Mouse (Mus musculus) CH12.LX (cell line): ENCODE measurements around the gene Fam193a. TPM values are rescaled to one million over a fixed set of nuclear protein-coding genes. Genes with fewer than 3 reads are reported as not detected.

Experiments used
- DNase-seq: peaks from one replicate; pipeline ENCODE4 v3.0.0-alpha.2; 2013; ENCODE audit errors: extremely low read depth
- H3K27ac ChIP-seq: 2 replicates; pipeline ENCODE4 v1.5.1; 2012; ENCODE audit warnings: low read depth, mild to moderate bottlenecking, control low read depth, moderate library complexity; ENCODE audit not compliant: insufficient read depth
- H3K27me3 ChIP-seq: replicated peaks from 2 replicates; pipeline ENCODE3; 2012; ENCODE audit warnings: inconsistent platforms
- H3K36me3 ChIP-seq, 2 experiments: replicated peaks in 1 of 2; 2 replicates each; pipeline versions ENCODE3 to v1.6.1; 2012; ENCODE audit warnings: inconsistent platforms in 1 of 2, low read length in 1 of 2, mild to moderate bottlenecking in 1 of 2, mixed read lengths in 1 of 2, moderate library complexity in 1 of 2; ENCODE audit not compliant: control insufficient read depth in 1 of 2, insufficient read depth in 1 of 2
- H3K4me1 ChIP-seq, 2 experiments: 2 replicates each; pipeline ENCODE4 v1.6.1; 2012; ENCODE audit warnings: inconsistent platforms in 1 of 2, moderate library complexity in 1 of 2; ENCODE audit not compliant: insufficient read depth in 2 of 2, control insufficient read depth in 1 of 2
- H3K4me2 ChIP-seq: 2 replicates; pipeline ENCODE4 v1.6.1; 2012; ENCODE audit warnings: low read depth, mild to moderate bottlenecking, control low read depth; ENCODE audit not compliant: poor library complexity, insufficient read depth, severe bottlenecking
- H3K4me3 ChIP-seq, 3 experiments: fragments of 150-350 bp in 1 of 3; sonication (generic) in 1 of 3; replicated peaks in 1 of 3; 2 replicates each; pipeline versions ENCODE3 to v1.5.1; 2011 to 2012; ENCODE audit warnings: low read depth in 2 of 3, low read length in 2 of 3, mild to moderate bottlenecking in 2 of 3, moderate library complexity in 2 of 3, control low read depth in 1 of 3, improper control_type of control experiment in 1 of 3, inconsistent platforms in 1 of 3, mixed read lengths in 1 of 3; ENCODE audit not compliant: poor library complexity in 1 of 3
- H3K79me2 ChIP-seq: replicated peaks from 2 replicates; pipeline ENCODE4 v1.6.1; 2012; ENCODE audit warnings: mild to moderate bottlenecking, moderate library complexity; ENCODE audit not compliant: control insufficient read depth, poor library complexity, insufficient read depth, severe bottlenecking; ENCODE audit errors: extremely low read depth
- H3K9ac ChIP-seq: 2 replicates; pipeline ENCODE4 v1.6.1; 2012; ENCODE audit warnings: low read depth, mild to moderate bottlenecking, control low read depth, moderate library complexity; ENCODE audit not compliant: insufficient read depth
- H3K9me3 ChIP-seq: replicated peaks from 2 replicates; pipeline ENCODE3; 2012; ENCODE audit warnings: low read length, inconsistent platforms, mixed read lengths
- CHD1 ChIP-seq: IDR thresholded peaks from 2 replicates; pipeline ENCODE4 v1.6.1; 2012; ENCODE audit warnings: low read depth, low read length, improper control_type of control experiment, inconsistent platforms
- CTCF ChIP-seq, 2 experiments: IDR thresholded peaks in 1 of 2; conservative IDR thresholded peaks in 1 of 2; 2 replicates each; pipeline ENCODE4 v1.5.1; 2011 to 2012; ENCODE audit warnings: low read depth in 2 of 2, low read length in 2 of 2, improper control_type of control experiment in 1 of 2, inconsistent platforms in 1 of 2, mild to moderate bottlenecking in 1 of 2, moderate library complexity in 1 of 2
- HCFC1 ChIP-seq: IDR thresholded peaks from 2 replicates; pipeline ENCODE4 v1.6.1; 2012; ENCODE audit warnings: low read depth, mild to moderate bottlenecking, inconsistent platforms, low read length, improper control_type of control experiment
- JUND ChIP-seq: conservative IDR thresholded peaks from 2 replicates; pipeline ENCODE4 v1.6.1; 2011; ENCODE audit warnings: low read depth, low read length, improper control_type of control experiment
- MAFK ChIP-seq: IDR thresholded peaks from 2 replicates; pipeline ENCODE4 v1.6.1; 2011; ENCODE audit warnings: low read length, improper control_type of control experiment; ENCODE audit not compliant: insufficient replicate concordance
- NRF1 ChIP-seq: IDR thresholded peaks from 2 replicates; pipeline ENCODE4 v1.6.1; 2014; ENCODE audit warnings: low read depth, mild to moderate bottlenecking, inconsistent platforms, low read length, improper control_type of control experiment, moderate library complexity
- RAD21 ChIP-seq: IDR thresholded peaks from 2 replicates; pipeline ENCODE4 v1.6.1; 2011; ENCODE audit warnings: low read depth, mild to moderate bottlenecking, low read length, improper control_type of control experiment, moderate library complexity
- RCOR1 ChIP-seq: conservative IDR thresholded peaks from 2 replicates; pipeline ENCODE4 v1.6.1; 2012; ENCODE audit warnings: low read depth, mild to moderate bottlenecking, inconsistent platforms, low read length, improper control_type of control experiment
- SIN3A ChIP-seq: IDR thresholded peaks from 2 replicates; pipeline ENCODE4 v1.6.1; 2012; ENCODE audit warnings: low read length, improper control_type of control experiment, inconsistent platforms
- SMC3 ChIP-seq: IDR thresholded peaks from 2 replicates; pipeline ENCODE4 v1.6.1; 2011; ENCODE audit warnings: low read depth, low read length, improper control_type of control experiment
- USF1 ChIP-seq: IDR thresholded peaks from 2 replicates; pipeline ENCODE4 v1.6.1; 2014; ENCODE audit warnings: low read depth, mild to moderate bottlenecking, inconsistent platforms, low read length, improper control_type of control experiment
- USF2 ChIP-seq: conservative IDR thresholded peaks from 2 replicates; pipeline ENCODE4 v1.6.1; 2011; ENCODE audit warnings: low read depth, low read length, improper control_type of control experiment
- ZMIZ1 ChIP-seq: IDR thresholded peaks from 2 replicates; pipeline ENCODE4 v1.6.1; 2012; ENCODE audit warnings: low read depth, mild to moderate bottlenecking, inconsistent platforms, low read length, improper control_type of control experiment
- ZNF384 ChIP-seq: IDR thresholded peaks from 2 replicates; pipeline ENCODE4 v1.6.1; 2012; ENCODE audit warnings: low read depth, low read length, improper control_type of control experiment, inconsistent platforms
- dilution Hi-C: fragments of 300-500 bp; cut with MboI; formaldehyde crosslinking; loops from 2 replicates; pipeline ENCODE4 v1.14.3; 2020; ENCODE audit warnings: low sequenced_read_pairs; ENCODE audit not compliant: extremely low pct_unique_long_range_greater_than_20kb, extremely low pct_ligation_motif_present
- in situ Hi-C: fragments of 300-500 bp; cut with MboI; formaldehyde crosslinking; loops from 3 replicates; pipeline ENCODE4 v1.14.3; 2019; ENCODE audit warnings: low sequenced_read_pairs, low pct_ligation_motif_present, low pct_unique_long_range_greater_than_20kb, mixed read lengths
- polyA plus RNA-seq: library from polyadenylated mRNA; unstranded; fragments of >175 nt; gene quantifications from 2 replicates; pipeline ENCODE4 v1.2.1, GENCODE M21; 2012; ENCODE audit warnings: low read depth; ENCODE audit not compliant: insufficient read length
- total RNA-seq, 2 experiments: library from RNA; depleted of rRNA; stranded (reverse); fragments of 300-350 nt in 1 of 2; fragments of >200 nt in 1 of 2; gene quantifications; 2 replicates each; pipeline ENCODE4 v1.2.3; 2012 to 2014

The Fam193a gene
- total and polyA plus RNA-seq, 3 experiments = 3.6 to 19.0 (median 8.5) TPM

DNA sequence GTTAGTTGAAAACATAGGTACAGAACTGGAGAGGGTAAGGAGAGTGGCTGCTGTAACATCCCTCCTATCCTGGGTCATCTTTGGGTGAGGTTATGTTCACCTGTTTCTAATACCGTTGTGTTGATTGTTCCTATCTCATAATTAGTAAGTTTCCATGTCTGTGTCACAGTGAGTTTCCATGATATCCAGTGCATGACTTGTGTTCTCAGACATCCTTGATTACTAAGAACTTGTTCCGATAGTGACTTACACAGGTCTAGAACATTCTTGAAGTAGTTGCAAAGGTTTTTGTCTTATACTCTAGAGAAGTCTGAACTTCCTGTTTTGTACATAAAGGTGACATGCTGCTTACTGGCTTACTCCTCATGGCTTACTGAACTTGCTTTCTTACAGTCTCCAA, 96.9 kb downstream of the Fam193a start:
- no peak overlapping the region for H3K4me2 ChIP-seq
- no peak for DNase-seq

DNA sequence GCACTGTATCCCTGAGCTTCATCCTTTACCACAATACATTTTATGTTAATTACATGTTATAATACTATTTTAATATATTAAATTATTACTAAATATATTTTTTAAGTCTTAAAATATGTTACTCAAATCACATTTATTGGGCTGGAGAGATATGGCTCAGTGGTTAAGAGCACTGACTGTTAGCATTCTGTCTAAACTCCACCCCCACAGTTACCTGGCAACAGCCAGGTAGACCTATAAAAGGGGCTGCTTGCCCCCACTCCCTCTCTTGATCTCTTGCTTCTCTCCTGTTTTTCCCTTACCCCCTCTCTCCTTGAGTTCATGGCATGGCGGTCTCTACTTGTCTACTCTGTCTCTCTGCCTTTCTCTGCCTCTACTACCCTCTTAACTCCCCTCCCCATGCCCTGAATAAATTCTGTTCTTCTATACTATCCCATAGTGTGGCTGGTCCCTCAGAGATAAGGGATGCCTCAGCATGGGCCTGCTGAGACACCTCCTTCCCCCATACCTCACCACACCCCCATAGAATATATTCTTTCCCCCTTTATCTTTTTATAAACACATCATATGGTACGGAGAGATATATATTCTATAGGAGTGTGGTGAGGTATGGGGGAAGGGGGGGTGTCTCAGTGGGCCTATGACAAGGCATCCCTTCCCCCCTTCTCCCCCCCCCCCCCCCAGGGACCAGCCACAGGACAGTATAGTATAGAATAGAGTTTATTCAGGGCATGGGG, 98.5 kb downstream of the Fam193a start:
- Histone ChIP-seq H3K4me2 (no peak overlapping the region), H3K79me2 (no peaks in the 10 kb centered on the region), H3K27me3 (no peaks in the 10 kb centered on the region), H3K27ac (no peak overlapping the region), H3K9me3 (no peaks in the 10 kb centered on the region), H3K9ac (no peak overlapping the region), H3K4me3 (no peak overlapping the region), H3K4me1 (no peaks in the 10 kb centered on the region), H3K36me3 (peaks cover 31 to 62% of the 10 kb centered on the region in 2 experiments)
- in situ Hi-C loops = no loop called here
- no peak for TF ChIP-seq USF1
- TF ChIP-seq CHD1 = no peak
- dilution Hi-C loops = no loop called here
- no peak for DNase-seq

More for the DNA sequence above, 96.9 kb downstream of the Fam193a start:
- H3K79me2 ChIP-seq = no peaks in the 10 kb centered on the region
- no peaks in the 10 kb centered on the region for H3K27me3 ChIP-seq
- H3K27ac ChIP-seq = no peak overlapping the region
- TF ChIP-seq RAD21 (no peak), ZNF384 (no peak), SIN3A (no peak), CHD1 (no peak)
- dilution Hi-C loops (no loop called here), in situ Hi-C loops (no loop called here)
- H3K9ac ChIP-seq = no peak overlapping the region
- H3K36me3 ChIP-seq = peaks cover 39 to 67% of the 10 kb centered on the region in 2 experiments
- no peak overlapping the region for H3K4me3 ChIP-seq
- no peaks in the 10 kb centered on the region for H3K9me3 ChIP-seq
- H3K4me1 ChIP-seq = no peaks in the 10 kb centered on the region

DNA sequence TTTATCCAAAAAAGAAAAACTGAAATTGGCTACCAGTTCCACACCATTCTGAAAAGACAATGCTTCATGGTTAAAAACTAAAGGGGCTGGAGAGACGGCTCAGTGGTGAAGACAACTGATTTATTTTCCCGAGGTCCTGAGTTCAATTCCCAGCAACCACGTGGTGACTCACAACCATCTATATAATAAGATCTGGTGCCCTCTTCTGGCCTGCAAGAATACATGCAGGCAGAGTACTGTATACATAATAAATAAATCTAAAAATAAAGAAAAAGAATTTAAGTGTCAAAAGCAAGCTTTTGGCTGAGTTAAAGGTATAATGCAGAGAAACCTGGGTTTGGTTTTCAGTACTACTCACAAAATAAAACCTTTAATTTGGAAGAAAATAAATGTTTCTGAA, 111.2 kb downstream of the Fam193a start:
- no peak for DNase-seq
- no peaks in the 10 kb centered on the region for H3K79me2 ChIP-seq
- peaks cover 16 to 56% of the 10 kb centered on the region in 2 experiments for H3K36me3 ChIP-seq
- no peak overlapping the region for H3K9ac ChIP-seq
- no peaks in the 10 kb centered on the region for H3K4me1 ChIP-seq
- no peaks in the 10 kb centered on the region for H3K9me3 ChIP-seq
- TF ChIP-seq RCOR1 = no peak
- TF ChIP-seq HCFC1 = no peak
- peak in 1 of 2 experiments; percentile 34; a peak in 2 of 4 replicates for TF ChIP-seq CTCF (conservative IDR thresholded peaks at IDR 0.05 in 1 of 2, IDR thresholded peaks at IDR 0.05 in 1 of 2; ENCODE audit: low read depth in 2 of 2, low read length in 2 of 2)
- TF ChIP-seq MAFK = no peak
- peak; percentile 9 for TF ChIP-seq RAD21
- TF ChIP-seq USF2 = no peak
- TF ChIP-seq SMC3 = no peak
- no peak for TF ChIP-seq JUND
- no peak for TF ChIP-seq NRF1
- no peak for TF ChIP-seq ZMIZ1
- no peak overlapping the region for H3K4me3 ChIP-seq
- H3K4me2 ChIP-seq = no peak overlapping the region
- no peak overlapping the region for H3K27ac ChIP-seq
- dilution Hi-C loops = no loop called here
- in situ Hi-C loops = no loop called here
- H3K27me3 ChIP-seq = no peaks in the 10 kb centered on the region
